Mouse (Mus musculus): ENCODE measurements at regions not wholly inside any gene's neighbourhood (a gene's known extent, or its start where the extent isn't known, plus 50 kb on each side); places are given as distances from the start of the nearest gene placed in this dataset.

- no peak overlapping the region for H3K27ac ChIP-seq
- DNase-seq (ENCODE audit: low spot score in 2 of 2), result no peak
- no peak overlapping the region for H3K4me3 ChIP-seq
- no peak for TF ChIP-seq CTCF (conservative IDR thresholded peaks at IDR 0.05)
These were observed 111.6 kb downstream of the Tpra1 start for GRCm38 (mm10) chr6:89013690-89014061.

GRCm38 (mm10) chr6:89024101-89024650 is 122.1 kb downstream of the Tpra1 start:
- peak; percentile 46 for TF ChIP-seq CTCF (conservative IDR thresholded peaks at IDR 0.05)
- Histone ChIP-seq H3K4me3 (no peak overlapping the region), H3K27ac (no peak overlapping the region)
- DNase-seq (ENCODE audit: low spot score in 2 of 2), result no peak

- H3K4me3 ChIP-seq, result no peak overlapping the region
- DNase-seq (ENCODE audit: low spot score in 2 of 2), result no peak
- peak; percentile 60 for TF ChIP-seq CTCF (conservative IDR thresholded peaks at IDR 0.05)
- no peak overlapping the region for H3K27ac ChIP-seq
These were observed 131.6 kb downstream of the Tpra1 start for GRCm38 (mm10) chr6:89033433-89034298.

- no peak for TF ChIP-seq CTCF (conservative IDR thresholded peaks at IDR 0.05)
- DNase-seq (ENCODE audit: low spot score in 2 of 2), result no peak
- Histone ChIP-seq H3K27ac (no peak overlapping the region), H3K4me3 (no peak overlapping the region)
These were observed 132.4 kb downstream of the Tpra1 start for GRCm38 (mm10) chr6:89034455-89034854.

GRCm38 (mm10) chr6:89035061-89035835 is 133.2 kb downstream of the Tpra1 start:
- peak overlapping the region; percentile 17; the same call in 1 of the 2 replicates for H3K4me3 ChIP-seq
- TF ChIP-seq CTCF (conservative IDR thresholded peaks at IDR 0.05), result no peak
- H3K27ac ChIP-seq, result peak overlapping the region; percentile 60; the same call in 1 of the 2 replicates
- DNase-seq (ENCODE audit: low spot score in 2 of 2), result no peak

GRCm38 (mm10) chr6:89035836-89036156 is 133.7 kb downstream of the Tpra1 start:
- no peak for DNase-seq (ENCODE audit: low spot score in 2 of 2)
- TF ChIP-seq CTCF (conservative IDR thresholded peaks at IDR 0.05), result no peak
- H3K27ac ChIP-seq, result peak overlapping the region; percentile 60; the same call in 1 of the 2 replicates
- no peak overlapping the region for H3K4me3 ChIP-seq

- no peak overlapping the region for H3K27ac ChIP-seq
- no peak for TF ChIP-seq CTCF (conservative IDR thresholded peaks at IDR 0.05)
- no peak for DNase-seq (ENCODE audit: low spot score in 2 of 2)
- no peak overlapping the region for H3K4me3 ChIP-seq
These were observed 135.3 kb downstream of the Tpra1 start for GRCm38 (mm10) chr6:89037392-89037791.

GRCm38 (mm10) chr6:89037901-89038300 is 135.8 kb downstream of the Tpra1 start:
- H3K27ac ChIP-seq, result no peak overlapping the region
- DNase-seq (ENCODE audit: low spot score in 2 of 2), result no peak
- TF ChIP-seq CTCF (conservative IDR thresholded peaks at IDR 0.05), result no peak
- H3K4me3 ChIP-seq, result no peak overlapping the region

- TF ChIP-seq CTCF (conservative IDR thresholded peaks at IDR 0.05), result no peak
- no peak for DNase-seq (ENCODE audit: low spot score in 2 of 2)
These were observed 138.9 kb downstream of the Tpra1 start for GRCm38 (mm10) chr6:89040919-89041318.

GRCm38 (mm10) chr6:89042478-89043239 is 140.6 kb downstream of the Tpra1 start:
- DNase-seq (ENCODE audit: low spot score in 2 of 2), result peak; percentile 44 to 47
- no peak for TF ChIP-seq CTCF (conservative IDR thresholded peaks at IDR 0.05)
- Histone ChIP-seq H3K27ac (no peak overlapping the region), H3K4me3 (no peak overlapping the region)

More at GRCm38 (mm10) chr6:89040919-89041318, 138.9 kb downstream of the Tpra1 start:
- H3K27ac ChIP-seq, result no peak overlapping the region
- H3K4me3 ChIP-seq, result no peak overlapping the region

- no peak overlapping the region for H3K4me3 ChIP-seq
- DNase-seq (ENCODE audit: low spot score in 2 of 2), result no peak
- no peak overlapping the region for H3K27ac ChIP-seq
- no peak for TF ChIP-seq CTCF (conservative IDR thresholded peaks at IDR 0.05)
These were observed 143.4 kb downstream of the Tpra1 start for GRCm38 (mm10) chr6:89045436-89045966.

- peak; percentile 62 for TF ChIP-seq CTCF (conservative IDR thresholded peaks at IDR 0.05)
- H3K4me3 ChIP-seq, result no peak overlapping the region
- no peak overlapping the region for H3K27ac ChIP-seq
- DNase-seq (ENCODE audit: low spot score in 2 of 2), result no peak
These were observed 144.4 kb downstream of the Tpra1 start for GRCm38 (mm10) chr6:89046476-89046875.

Data from layer of hippocampus, adult 2 months (tissue).